Mouse (Mus musculus) liver, embryonic 12.5 days (tissue): ENCODE measurements around the gene Erap1. TPM values are rescaled to one million over a fixed set of nuclear protein-coding genes. Genes with fewer than 3 reads are reported as not detected.

ENCODE experiments used
- ATAC-seq: fragments of 200-750 bp; cut with Nextera tagmentation; 2 replicates; pipeline ENCODE4 v1.8.0; 2017; ENCODE audit warnings: moderate number of reproducible peaks, mild to moderate bottlenecking, moderate library complexity
- H3K27ac ChIP-seq: fragments of 300-500 bp; sonication (generic); 2 replicates; pipeline ENCODE4 v1.5.1; 2016; ENCODE audit warnings: mild to moderate bottlenecking
- H3K27me3 ChIP-seq: fragments of 300-500 bp; sonication (generic); replicated peaks from 2 replicates; pipeline ENCODE4 v1.6.1; 2016; ENCODE audit warnings: mild to moderate bottlenecking, moderate library complexity
- H3K36me3 ChIP-seq: fragments of 300-500 bp; sonication (generic); 2 replicates; pipeline ENCODE4 v1.6.1; 2016; ENCODE audit warnings: mild to moderate bottlenecking, moderate library complexity
- H3K4me1 ChIP-seq: fragments of 300-500 bp; sonication (generic); 2 replicates; pipeline ENCODE4 v1.6.1; 2016
- H3K4me2 ChIP-seq: fragments of 300-500 bp; sonication (generic); 2 replicates; pipeline ENCODE4 v1.6.1; 2016; ENCODE audit warnings: mild to moderate bottlenecking, moderate library complexity
- H3K4me3 ChIP-seq: fragments of 300-500 bp; sonication (generic); 2 replicates; pipeline ENCODE4 v1.5.1; 2016; ENCODE audit warnings: mild to moderate bottlenecking, moderate library complexity
- H3K9ac ChIP-seq: fragments of 300-500 bp; sonication (generic); 2 replicates; pipeline ENCODE4 v1.6.1; 2016; ENCODE audit warnings: mild to moderate bottlenecking, moderate library complexity
- H3K9me3 ChIP-seq: fragments of 300-500 bp; sonication (generic); replicated peaks from 2 replicates; pipeline ENCODE4 v1.6.1; 2016; ENCODE audit warnings: mild to moderate bottlenecking, moderate library complexity
- WGBS: fragments of 180-500 bp; shearing (Covaris S2); methylation state at CpG from one replicate; pipeline ENCODE4 v1.1.7; 2016; ENCODE audit not compliant: insufficient replicate concordance; 5-methylcytosine and 5-hydroxymethylcytosine counted together
- polyA plus RNA-seq: library from polyadenylated mRNA; unstranded; fragments of >200 nt; fragmentation: Nextera tagmentation; extraction: Ambion mirVana; gene quantifications from 2 replicates; pipeline ENCODE4 v1.2.1, GENCODE M21; 2016

Gene Erap1
- polyA plus RNA-seq, 1 experiment from 2014 or later, result 19.1 TPM

DNA sequence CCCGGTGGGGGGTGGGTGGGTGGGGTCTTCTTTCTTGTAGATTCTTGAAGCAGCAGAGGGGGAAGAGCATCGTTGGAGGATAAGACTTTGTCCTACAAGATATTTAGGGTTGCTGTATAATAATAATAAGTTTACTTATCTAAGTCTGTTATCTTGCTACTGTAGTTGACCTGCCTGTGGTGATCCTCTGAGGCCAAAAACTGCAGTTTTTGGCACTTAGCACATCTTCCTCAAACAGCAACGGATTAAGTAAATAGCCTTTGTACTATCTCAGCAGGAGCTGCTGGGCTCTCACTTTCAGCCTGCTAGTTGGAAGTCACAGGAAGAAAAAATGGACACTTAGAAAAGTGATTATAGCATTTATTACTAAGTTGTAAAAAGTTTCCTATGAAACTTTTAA is 56.9 kb downstream of the Erap1 start:
- ATAC-seq, result no peak
- Histone ChIP-seq H3K4me2 (no peak overlapping the region), H3K4me3 (no peak overlapping the region), H3K4me1 (no peaks in the 10 kb centered on the region), H3K36me3 (peaks cover 41% of the 10 kb centered on the region), H3K9ac (no peak overlapping the region), H3K27me3 (no peaks in the 10 kb centered on the region), H3K9me3 (no peaks in the 10 kb centered on the region), H3K27ac (no peak overlapping the region)
- 68% methylated on average over 3 of the region's 3 CpGs for WGBS

GRCm38 (mm10) chr13:74719002-74719401 is 79.6 kb downstream of the Erap1 start:
- peaks cover 48% of the 10 kb centered on the region for H3K36me3 ChIP-seq
- H3K9ac ChIP-seq, result no peak overlapping the region
- peak; percentile 64 for ATAC-seq
- H3K9me3 ChIP-seq, result no peaks in the 10 kb centered on the region
- no peak overlapping the region for H3K4me2 ChIP-seq
- peaks cover 5% of the 10 kb centered on the region for H3K4me1 ChIP-seq
- H3K27ac ChIP-seq, result no peak overlapping the region
- H3K4me3 ChIP-seq, result no peak overlapping the region
- 44% methylated on average over 2 of the region's 2 CpGs for WGBS
- no peaks in the 10 kb centered on the region for H3K27me3 ChIP-seq

DNA sequence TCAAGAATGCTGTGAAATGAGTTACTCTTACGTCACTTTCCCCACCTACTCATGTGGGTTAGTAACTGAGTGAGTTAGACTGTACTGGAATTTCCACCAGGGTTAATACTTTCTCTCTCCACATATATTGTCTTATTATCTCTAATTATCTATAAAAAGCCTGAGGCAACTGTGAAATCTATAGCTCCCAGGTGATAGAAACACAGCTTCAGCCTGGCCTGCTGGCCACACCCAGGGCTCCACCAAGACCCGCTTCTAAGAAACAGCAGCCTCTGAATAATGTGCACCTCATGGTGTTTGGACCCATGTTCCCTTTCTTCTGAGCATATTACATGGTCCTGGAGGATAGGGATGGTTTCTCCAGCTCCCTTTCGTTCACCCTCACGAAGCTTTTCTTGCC is 94.4 kb downstream of the Erap1 start:
- H3K4me2 ChIP-seq, result peak overlapping the region; percentile 53
- no peaks in the 10 kb centered on the region for H3K9me3 ChIP-seq
- H3K9ac ChIP-seq, result peak overlapping the region; percentile 44
- H3K4me1 ChIP-seq, result peaks cover 48% of the 10 kb centered on the region
- peak overlapping the region; percentile 96 for H3K27ac ChIP-seq
- WGBS, result 56% methylated on average over 4 of the region's 4 CpGs
- no peak overlapping the region for H3K4me3 ChIP-seq
- peak; percentile 75 for ATAC-seq
- H3K27me3 ChIP-seq, result no peaks in the 10 kb centered on the region
- peaks cover 59% of the 10 kb centered on the region for H3K36me3 ChIP-seq

- Histone ChIP-seq H3K4me1 (peaks cover 48% of the 10 kb centered on the region), H3K4me3 (peak overlapping the region; percentile 21), H3K9ac (peak overlapping the region; percentile 59), H3K4me2 (peak overlapping the region; percentile 67), H3K27me3 (no peaks in the 10 kb centered on the region), H3K9me3 (no peaks in the 10 kb centered on the region), H3K27ac (peak overlapping the region; percentile 96), H3K36me3 (peaks cover 60% of the 10 kb centered on the region)
- ATAC-seq, result peak; percentile 98
- WGBS, result 27% methylated on average over 5 of the region's 5 CpGs
Observed at GRCm38 (mm10) chr13:74735834-74736233, 96.5 kb downstream of the Erap1 start.

- peak overlapping the region; percentile 59 for H3K9ac ChIP-seq
- WGBS, result 50% methylated on average over 2 of the region's 2 CpGs
- H3K27me3 ChIP-seq, result no peaks in the 10 kb centered on the region
- H3K4me2 ChIP-seq, result peak overlapping the region; percentile 67
- peak overlapping the region; percentile 96 for H3K27ac ChIP-seq
- H3K4me3 ChIP-seq, result peak overlapping the region; percentile 21; the same call in 1 of the 2 replicates
- peak; percentile 62 for ATAC-seq
- peaks cover 62% of the 10 kb centered on the region for H3K36me3 ChIP-seq
- H3K4me1 ChIP-seq, result peaks cover 48% of the 10 kb centered on the region
- H3K9me3 ChIP-seq, result no peaks in the 10 kb centered on the region
Observed at GRCm38 (mm10) chr13:74736396-74736795, 97.0 kb downstream of the Erap1 start.

Other genes with a start within 250 kb of the Erap1 start
- gene Zfp72, start 248.7 kb upstream of the Erap1 start, polyA plus RNA-seq, result 0.81 and 1.3 TPM in 2 replicates
- 114 and 117 TPM in 2 replicates for gene Ftl1-ps1, start 239.9 kb upstream of the Erap1 start, polyA plus RNA-seq
- gene Zfp825, start 145.6 kb upstream of the Erap1 start, polyA plus RNA-seq, result 10.9 TPM in 2 replicates
- gene Cast, start 169.2 kb downstream of the Erap1 start, polyA plus RNA-seq, result 38.6 and 39.3 TPM in 2 replicates